Mouse (Mus musculus) T-helper 2 cell (primary cell): ENCODE measurements around the gene Ehbp1.

Experiments
- in situ Hi-C: fragments of 300-600 bp; cut with MboI, MseI; formaldehyde crosslinking; loops from one replicate; pipeline ENCODE4 v1.15.1; 2025; ENCODE audit warnings: high pct_unique_total_duplicates

The Ehbp1 gene

GRCm38 (mm10) chr11:22003341-22003981, 338.6 kb downstream of the Ehbp1 start:
- in situ Hi-C loops = loop anchor here (25.0 kb wide), 1 partner anchor 609 kb away; no protein-coding TSS in a partner anchor

- in situ Hi-C loops = loop anchor here (25.0 kb wide), 1 partner anchor 609 kb away; no protein-coding TSS in a partner anchor
These were observed 339.2 kb downstream of the Ehbp1 start, which contains the start of gene Otx1 for GRCm38 (mm10) chr11:22002783-22003340. Gene Otx1 (minus strand): TSS chr11:22002897.

- in situ Hi-C loops = loop anchor here (25.0 kb wide), 1 partner anchor 610 kb away; no protein-coding TSS in a partner anchor
These were observed 339.9 kb downstream of the Ehbp1 start for GRCm38 (mm10) chr11:22002062-22002782.

- in situ Hi-C loops = loop anchor here (25.0 kb wide), 1 partner anchor 611 kb away; no protein-coding TSS in a partner anchor
These were observed 340.6 kb downstream of the Ehbp1 start for GRCm38 (mm10) chr11:22001321-22002061.

DNA sequence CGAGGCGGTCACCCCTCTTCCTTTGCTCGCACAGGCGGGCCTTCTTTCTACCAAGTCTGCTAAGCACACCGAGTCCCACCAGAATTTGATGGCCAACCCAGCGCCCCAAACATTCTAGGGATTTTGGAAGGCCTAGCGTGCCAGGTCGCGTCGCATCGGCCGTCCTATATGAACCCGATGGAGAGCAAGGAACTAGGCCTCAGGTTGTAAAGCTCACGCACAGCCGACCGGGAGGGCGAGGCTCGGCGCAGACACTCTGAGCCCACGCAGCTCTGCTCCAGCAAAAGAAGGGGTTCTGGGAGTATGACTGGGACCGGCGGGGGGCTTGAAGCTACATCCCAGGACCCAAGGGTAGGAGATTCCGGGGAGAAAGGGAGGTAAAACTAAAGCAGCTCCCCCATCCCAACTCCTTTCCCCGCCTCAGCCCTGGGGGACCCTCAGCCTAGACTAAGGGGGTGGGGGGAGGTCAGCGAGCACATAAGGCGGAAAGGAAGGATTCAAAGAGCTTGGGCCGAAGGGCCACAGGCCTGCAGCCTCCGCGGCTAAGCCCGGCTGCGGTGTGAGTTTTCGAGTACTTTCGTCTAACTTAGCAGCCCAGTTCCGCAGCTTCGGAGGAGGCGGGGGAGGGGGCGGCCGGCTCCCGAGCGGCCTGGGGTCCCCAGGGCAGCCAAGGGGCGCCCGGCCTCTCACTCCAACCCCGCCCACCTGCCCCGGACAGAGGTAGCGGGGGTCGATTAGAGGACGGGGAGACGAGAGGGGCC, 341.6 kb downstream of the Ehbp1 start:
- in situ Hi-C loops = loop anchor here (25.0 kb wide), 1 partner anchor 612 kb away; no protein-coding TSS in a partner anchor

DNA sequence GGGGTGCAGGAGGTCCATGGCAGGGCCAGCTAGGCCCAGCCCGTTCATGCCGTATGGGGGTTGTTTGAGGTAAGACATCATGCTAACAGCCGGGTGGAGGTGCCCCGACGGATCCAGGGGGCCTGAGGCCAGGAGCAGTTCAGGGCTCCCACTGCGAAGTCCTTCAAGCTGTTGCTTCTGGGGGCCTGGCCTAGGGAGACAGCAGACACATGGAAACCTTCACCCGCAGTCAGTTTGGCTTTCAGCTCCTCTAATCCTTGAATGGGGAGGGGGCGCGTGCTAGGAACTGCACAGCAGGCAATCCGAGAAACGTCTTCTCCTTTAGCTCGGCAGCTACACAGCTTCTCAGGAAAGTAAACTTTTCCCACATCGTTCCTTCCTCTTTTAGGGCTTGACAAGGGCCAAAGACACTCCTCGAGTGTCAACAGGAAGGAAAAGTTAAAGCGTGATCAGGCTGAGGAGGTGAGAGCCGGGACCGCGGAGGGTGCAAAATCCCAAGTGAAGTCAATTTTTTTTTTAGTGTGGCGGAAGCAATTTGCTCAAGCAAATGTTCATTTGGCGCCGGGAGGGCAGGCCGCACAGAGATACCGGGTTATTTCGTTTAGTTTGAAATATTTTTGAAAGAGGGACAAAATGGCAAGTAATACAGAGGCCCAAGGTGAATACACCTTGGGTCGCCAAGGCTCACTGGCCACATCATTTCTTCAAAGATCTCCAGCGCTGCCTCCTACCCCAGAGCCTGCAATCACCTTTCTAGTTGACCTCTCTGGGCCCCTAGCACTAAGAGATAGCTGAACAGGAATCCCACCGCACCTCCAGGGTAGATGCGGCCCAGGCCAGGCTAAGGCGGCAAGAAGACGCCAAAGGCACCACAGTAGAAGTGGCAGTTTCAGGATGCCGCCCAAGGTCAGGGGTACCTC, 342.4 kb downstream of the Ehbp1 start:
- in situ Hi-C loops = loop anchor here (25.0 kb wide), 1 partner anchor 613 kb away; no protein-coding TSS in a partner anchor

- in situ Hi-C loops = no loop called here
These were observed 343.7 kb downstream of the Ehbp1 start for GRCm38 (mm10) chr11:21998141-21999047.

DNA sequence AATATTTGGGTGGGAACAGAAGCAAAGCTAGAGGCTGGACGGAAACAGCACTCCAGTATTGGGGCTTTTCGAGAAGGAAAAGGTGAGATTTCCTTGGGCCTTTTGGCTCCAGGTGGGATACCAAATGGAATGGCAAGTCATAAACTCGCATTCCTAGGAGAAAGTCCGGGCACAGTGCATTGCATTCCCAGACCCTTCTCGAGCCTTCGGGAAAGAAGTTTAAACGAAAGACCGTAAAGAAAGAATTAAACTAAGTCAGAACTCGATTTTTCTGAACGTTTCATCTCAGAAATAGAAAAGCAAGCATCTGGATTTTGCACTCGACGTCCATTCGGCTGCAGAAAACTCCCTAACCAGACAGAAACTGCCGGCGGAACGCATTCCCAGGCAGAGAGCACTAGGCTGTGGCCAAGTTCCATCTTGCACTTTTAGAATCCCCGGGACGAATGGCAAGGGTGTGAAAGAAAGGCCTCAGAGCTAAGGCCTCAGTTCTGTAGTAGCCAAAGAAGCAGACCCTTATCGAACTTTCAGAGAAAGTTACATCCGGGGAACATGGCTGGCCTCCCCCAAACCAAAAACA, 344.4 kb downstream of the Ehbp1 start:
- in situ Hi-C loops = no loop called here

- in situ Hi-C loops = no loop called here
These were observed 345.2 kb downstream of the Ehbp1 start for GRCm38 (mm10) chr11:21996661-21997560.

DNA sequence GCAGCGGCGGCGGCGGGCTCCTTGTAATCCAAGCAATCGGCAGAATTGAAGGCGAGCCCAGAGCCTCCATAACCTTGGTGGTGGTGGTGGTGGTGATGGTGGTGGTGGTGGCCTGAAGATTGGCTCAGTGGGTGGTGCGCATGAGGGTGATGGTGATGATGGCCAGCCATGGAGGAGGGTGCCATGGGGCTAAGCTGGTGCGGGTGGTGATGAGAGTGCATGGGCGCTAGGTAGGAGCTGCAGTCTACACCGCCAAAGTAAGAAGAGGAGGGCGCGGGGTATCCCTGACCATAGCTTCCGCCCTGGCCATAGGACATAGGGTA, 345.8 kb downstream of the Ehbp1 start:
- in situ Hi-C loops = no loop called here

DNA sequence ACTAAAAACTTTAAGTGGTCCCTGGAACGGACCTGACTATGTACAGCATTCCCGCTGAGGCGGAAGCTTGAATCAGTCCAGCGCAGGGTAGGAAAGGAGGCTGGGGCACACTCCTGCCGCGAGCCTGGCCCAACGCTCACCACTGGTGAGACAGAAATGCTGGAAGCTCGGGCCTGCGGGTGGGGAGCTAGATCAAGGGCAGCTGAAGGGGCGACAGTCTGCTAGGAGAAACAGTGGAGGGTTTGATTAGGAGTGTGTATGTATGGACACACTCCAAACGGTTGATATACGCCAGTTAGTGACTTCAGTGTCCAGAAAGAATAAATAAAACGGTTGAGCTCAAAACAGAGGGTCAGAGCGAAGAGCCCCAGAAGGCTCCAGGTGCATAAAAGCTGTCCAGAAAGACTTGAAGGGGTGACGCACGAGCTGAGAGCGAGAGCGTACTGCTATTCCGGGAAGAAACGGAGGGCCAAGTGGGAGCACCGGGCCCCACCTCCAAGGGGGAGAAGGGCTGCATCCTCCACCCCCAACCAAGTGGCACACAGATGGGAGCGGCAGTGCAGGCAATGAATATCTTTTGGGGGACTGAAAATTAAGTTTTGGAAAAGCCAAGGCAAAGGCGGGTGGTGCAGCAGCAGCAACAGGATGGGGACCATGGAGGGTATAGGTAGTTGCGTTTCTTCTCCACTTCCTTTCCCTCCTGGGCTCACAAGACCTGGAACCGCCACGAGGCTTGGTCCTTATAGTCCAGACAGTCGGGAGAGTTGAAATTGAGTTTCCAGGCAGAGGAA, 346.4 kb downstream of the Ehbp1 start:
- in situ Hi-C loops = no loop called here

DNA sequence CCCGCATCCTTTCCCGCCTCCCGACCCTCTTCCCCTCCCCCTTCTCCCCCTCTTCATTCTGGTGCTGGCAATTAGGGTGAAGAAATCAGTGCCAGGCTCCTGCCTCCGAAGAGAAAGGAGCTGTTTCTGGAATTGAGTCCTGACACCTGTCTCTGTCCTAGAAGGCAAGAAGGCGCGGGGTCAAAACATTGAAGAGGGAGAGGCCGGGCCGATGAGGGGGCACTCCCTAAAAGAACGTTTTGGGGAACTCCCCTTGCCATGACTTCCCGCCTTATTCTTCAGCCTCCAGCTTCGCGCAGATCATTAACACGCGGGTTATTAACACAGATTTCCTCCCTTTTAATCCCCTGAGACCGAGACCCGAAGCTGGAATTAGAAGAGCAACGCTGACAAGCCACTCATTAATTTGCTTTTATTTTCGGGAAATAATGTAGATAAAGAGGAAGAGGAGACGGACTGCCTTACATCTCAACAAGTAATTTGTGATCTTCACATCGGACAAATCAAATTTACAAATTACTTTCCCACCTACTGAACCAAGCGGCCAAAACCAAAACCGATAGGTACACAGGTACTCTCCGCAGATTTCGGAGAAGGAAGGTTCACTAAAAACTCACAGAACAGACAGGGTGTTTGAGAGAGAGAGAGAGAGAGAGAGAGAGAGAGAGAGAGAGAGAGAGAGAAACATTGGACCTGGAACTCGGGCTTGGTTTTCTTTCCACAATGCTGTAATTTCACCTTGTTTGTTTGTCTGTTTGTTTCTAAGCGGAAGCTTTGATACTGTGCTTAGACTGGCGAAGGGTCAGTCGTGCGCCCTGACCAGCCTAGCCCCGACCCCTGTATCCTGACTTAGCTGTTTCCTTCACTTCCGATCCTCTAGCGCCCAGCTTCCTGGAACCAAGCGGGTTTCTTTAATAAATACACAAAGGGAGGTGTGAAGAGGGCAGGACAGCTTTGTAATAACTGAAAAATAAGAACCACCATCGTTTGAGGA, 347.4 kb downstream of the Ehbp1 start:
- in situ Hi-C loops = no loop called here

DNA sequence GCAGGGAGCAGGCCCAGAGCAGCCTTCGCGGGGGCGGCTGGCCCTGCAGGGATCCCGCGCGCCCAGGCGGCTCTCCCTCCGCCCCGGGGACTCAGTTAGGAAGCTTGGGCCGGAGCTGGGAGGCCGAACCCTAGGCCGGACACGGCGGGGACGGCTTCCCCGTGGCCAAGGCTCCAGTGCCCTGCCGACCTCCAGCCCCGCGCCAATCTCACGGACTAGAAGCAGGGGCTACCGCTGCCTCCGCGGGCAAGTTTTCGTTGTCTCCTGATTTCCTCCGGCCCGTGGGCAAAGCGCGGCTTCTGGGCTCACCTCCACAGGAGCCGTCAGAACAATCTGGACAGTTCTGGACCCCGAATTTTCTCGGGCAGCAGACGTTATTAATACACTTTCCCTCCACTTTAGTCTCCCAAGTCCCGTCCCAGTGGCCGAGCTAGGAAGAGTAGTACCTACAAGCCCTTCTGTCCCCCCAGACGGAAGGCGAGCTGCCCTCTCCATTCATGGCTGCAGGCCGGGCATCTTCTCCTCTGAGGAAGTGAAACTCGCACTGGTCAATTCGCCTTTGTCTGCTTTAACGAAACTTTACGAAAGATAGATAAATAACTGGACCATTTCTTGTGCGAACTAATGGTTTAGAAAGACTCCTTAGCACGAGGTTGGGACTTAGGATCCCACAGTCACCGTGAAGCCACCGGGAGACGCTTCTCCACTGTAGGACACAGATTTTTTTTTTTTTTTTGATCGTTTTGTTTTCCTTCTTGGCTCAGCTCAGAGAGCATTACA, 348.3 kb downstream of the Ehbp1 start:
- in situ Hi-C loops = no loop called here

GRCm38 (mm10) chr11:21992761-21993596, 349.1 kb downstream of the Ehbp1 start:
- in situ Hi-C loops = no loop called here
